Mouse (Mus musculus): ENCODE results near the gene Gm21958.

DNA sequence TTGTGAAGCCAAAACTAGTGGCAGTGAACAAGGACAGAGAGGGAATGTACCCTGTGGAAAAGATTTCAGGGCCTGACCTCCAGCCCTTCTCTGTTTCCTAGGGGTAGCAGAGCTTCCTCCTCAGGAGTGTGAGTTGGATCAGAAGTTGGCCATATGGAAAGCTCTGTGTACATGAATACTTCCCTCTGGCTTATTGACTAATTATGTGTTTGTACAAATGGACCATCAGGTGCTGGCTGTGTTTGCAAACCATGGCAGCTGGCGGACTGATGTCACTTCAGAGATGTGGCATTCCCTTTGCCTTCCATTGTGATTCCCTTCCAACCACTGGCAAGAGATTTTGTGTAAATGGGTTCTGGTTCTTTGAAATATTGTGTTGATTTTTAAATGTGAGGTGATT, 47.1 kb upstream of the Gm21958 start:
- TF ChIP-seq ZC3H11A (IDR thresholded peaks at IDR 0.05; ENCODE audit: borderline replicate concordance, low read depth, low read length) (no peak), ZNF384 (IDR thresholded peaks at IDR 0.05; ENCODE audit: low read depth, low read length) (no peak), CHD2 (IDR thresholded peaks at IDR 0.05; ENCODE audit: low read depth, low read length) (no peak)

All from ES-E14 (cell line).